Mouse (Mus musculus) small intestine, adult 2 months (tissue): ENCODE results near the gene Atp13a2. TPM values are rescaled to one million over a fixed set of nuclear protein-coding genes. Genes with fewer than 3 reads are reported as not detected.

ENCODE experiments used
- H3K27ac ChIP-seq: fragments of 200-500 bp; 2 replicates; pipeline ENCODE4 v1.5.1; 2012; ENCODE audit warnings: low read depth, low read length, control low read depth, inconsistent platforms; ENCODE audit not compliant: insufficient read depth
- H3K27me3 ChIP-seq: fragments of 200-500 bp; 2 replicates; pipeline ENCODE4 v1.6.1; 2012; ENCODE audit warnings: mild to moderate bottlenecking, moderate library complexity, low read length, inconsistent platforms; ENCODE audit not compliant: control insufficient read depth, insufficient read depth
- H3K36me3 ChIP-seq: fragments of 200-500 bp; 2 replicates; pipeline ENCODE4 v1.6.1; 2012; ENCODE audit warnings: mild to moderate bottlenecking, low read length, control low read depth, inconsistent platforms; ENCODE audit not compliant: control insufficient read depth, insufficient read depth
- H3K4me1 ChIP-seq: fragments of 200-500 bp; 2 replicates; pipeline ENCODE4 v1.6.1; 2012; ENCODE audit warnings: low read length, inconsistent platforms, mixed read lengths; ENCODE audit not compliant: control insufficient read depth, insufficient read depth, insufficient read length
- H3K4me3 ChIP-seq: fragments of 200-500 bp; 2 replicates; pipeline ENCODE4 v1.5.1; 2012; ENCODE audit warnings: low read depth, mild to moderate bottlenecking, control low read depth, inconsistent platforms, low read length, moderate library complexity
- CTCF ChIP-seq: fragments of 200-500 bp; IDR thresholded peaks from 2 replicates; pipeline ENCODE4 v1.5.1; 2012; ENCODE audit warnings: low read depth, mild to moderate bottlenecking, control low read depth, inconsistent platforms, low read length, moderate library complexity, mixed read lengths; ENCODE audit not compliant: insufficient replicate concordance, insufficient read length; ENCODE audit errors: extremely low read depth
- POLR2A ChIP-seq: fragments of 200-500 bp; IDR thresholded peaks from 2 replicates; pipeline ENCODE4 v1.6.1; 2012; ENCODE audit warnings: low read depth, mild to moderate bottlenecking, control low read depth, inconsistent platforms, low read length, moderate library complexity
- WGBS: fragments of 180-500 bp; shearing (Covaris S2); methylation state at CpG from one replicate; pipeline ENCODE4 v1.1.7; 2018; 5-methylcytosine and 5-hydroxymethylcytosine counted together
- polyA plus RNA-seq: library from polyadenylated mRNA; depleted of rRNA; stranded (reverse); fragments of >200 nt; gene quantifications from 2 replicates; pipeline ENCODE4 v1.2.3, GENCODE M21; 2012

The Atp13a2 gene
- polyA plus RNA-seq, 1 experiment, result 63.0 TPM

- Histone ChIP-seq H3K36me3 (peaks cover 7% of the 10 kb centered on the region), H3K27ac (peak overlapping the region; percentile 89), H3K4me3 (peak overlapping the region; percentile 85), H3K27me3 (no peaks in the 10 kb centered on the region; the same call in 1 of the 2 replicates), H3K4me1 (peaks cover 18% of the 10 kb centered on the region)
- TF ChIP-seq CTCF (no peak), POLR2A (no peak; the same call in none of the 2 replicates)
- under 1% methylated on average over 38 of the region's 38 CpGs for WGBS
Measured at GRCm38 (mm10) chr4:140961467-140962206, 25.0 kb upstream of the Atp13a2 start.

- peaks cover 13% of the 10 kb centered on the region for H3K36me3 ChIP-seq
- peak overlapping the region; percentile 89 for H3K27ac ChIP-seq
- no peaks in the 10 kb centered on the region for H3K27me3 ChIP-seq
- TF ChIP-seq POLR2A (no peak), CTCF (no peak)
- 29% methylated on average over 8 of the region's 8 CpGs for WGBS
- peak overlapping the region; percentile 85 for H3K4me3 ChIP-seq
- H3K4me1 ChIP-seq, result peaks cover 18% of the 10 kb centered on the region
Measured at GRCm38 (mm10) chr4:140962207-140962909, 24.3 kb upstream of the Atp13a2 start.

GRCm38 (mm10) chr4:140962950-140963349 lies 23.7 kb upstream of the Atp13a2 start:
- Histone ChIP-seq H3K27ac (peak overlapping the region; percentile 35), H3K36me3 (peaks cover 18% of the 10 kb centered on the region), H3K27me3 (no peaks in the 10 kb centered on the region), H3K4me3 (no peak overlapping the region), H3K4me1 (peaks cover 15% of the 10 kb centered on the region)
- 17% methylated on average over 5 of the region's 5 CpGs for WGBS
- TF ChIP-seq CTCF (no peak), POLR2A (no peak)

GRCm38 (mm10) chr4:140963941-140964597 lies 22.6 kb upstream of the Atp13a2 start:
- peaks cover 15% of the 10 kb centered on the region for H3K4me1 ChIP-seq
- H3K27ac ChIP-seq, result 0 out of 2 replicates have a peak overlapping the region, but pooled peaks have one; percentile 40
- H3K27me3 ChIP-seq, result no peaks in the 10 kb centered on the region
- peaks cover 23% of the 10 kb centered on the region for H3K36me3 ChIP-seq
- 74% methylated on average over 9 of the region's 9 CpGs for WGBS
- TF ChIP-seq POLR2A (no peak), CTCF (no peak)
- H3K4me3 ChIP-seq, result no peak overlapping the region

- peak overlapping the region; percentile 13; the same call in 1 of the 2 replicates for H3K27ac ChIP-seq
- TF ChIP-seq POLR2A (no peak), CTCF (peak; percentile 61; the same call in 1 of the 2 replicates)
- H3K4me3 ChIP-seq, result no peak overlapping the region
- H3K27me3 ChIP-seq, result no peaks in the 10 kb centered on the region
- WGBS, result 10% methylated on average over 7 of the region's 7 CpGs
- H3K4me1 ChIP-seq, result peaks cover 15% of the 10 kb centered on the region
- H3K36me3 ChIP-seq, result peaks cover 25% of the 10 kb centered on the region
Measured at GRCm38 (mm10) chr4:140964620-140965019, 22.1 kb upstream of the Atp13a2 start.

GRCm38 (mm10) chr4:140967386-140968159 lies 19.1 kb upstream of the Atp13a2 start:
- TF ChIP-seq CTCF (no peak), POLR2A (no peak)
- 75% methylated on average over 11 of the region's 11 CpGs for WGBS
- H3K4me1 ChIP-seq, result peaks cover 6% of the 10 kb centered on the region
- H3K27ac ChIP-seq, result no peak overlapping the region
- no peaks in the 10 kb centered on the region for H3K27me3 ChIP-seq
- H3K36me3 ChIP-seq, result peaks cover 45% of the 10 kb centered on the region
- H3K4me3 ChIP-seq, result no peak overlapping the region
